Mouse (Mus musculus): Measurements from ENCODE around the gene Grik5. TPM values are rescaled to one million over a fixed set of nuclear protein-coding genes. Genes with fewer than 3 reads are reported as not detected.

The Grik5 gene
- polyA plus RNA-seq, 1 experiment = 9.7 TPM

DNA sequence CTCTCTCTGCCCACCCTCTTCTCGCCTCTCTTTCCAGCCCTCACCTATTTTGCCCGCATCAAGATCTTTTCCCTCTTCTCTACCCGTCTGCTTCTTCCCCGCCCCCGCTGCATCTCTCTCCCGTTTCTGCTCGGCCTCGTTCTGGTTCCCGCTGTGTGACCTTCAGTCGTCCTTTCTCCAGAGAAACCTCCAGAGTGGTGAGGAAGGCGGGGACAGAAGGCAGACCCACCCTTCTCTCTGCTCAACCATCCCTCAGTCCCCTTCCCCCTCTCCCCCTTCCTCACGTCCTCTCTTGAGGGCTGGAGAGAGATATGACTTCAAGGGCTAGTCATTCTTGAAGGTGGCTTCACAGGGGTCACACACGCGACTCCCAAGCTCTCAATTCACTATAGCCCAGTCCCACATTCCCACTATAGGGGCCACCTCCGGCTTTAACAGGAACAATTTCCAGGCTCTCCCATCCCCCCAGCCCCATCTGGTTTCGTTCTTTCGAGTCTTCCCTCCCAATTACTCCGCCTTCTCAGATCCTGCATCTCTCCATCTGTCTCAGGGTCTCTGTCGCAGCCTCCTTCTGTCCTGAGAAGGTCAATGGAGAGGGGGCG is 62.9 kb downstream of the Grik5 start:
- 22% methylated on average over 20 of the region's 20 CpGs for WGBS
- Histone ChIP-seq H3K4me1 (ENCODE audit: control insufficient read depth, insufficient read depth, low read length) (peaks cover 4% of the 10 kb centered on the region; the same call in 1 of the 2 replicates), H3K27ac (ENCODE audit: control insufficient read depth, insufficient read depth, low read depth, low read length, poor library complexity) (no peak overlapping the region), H3K4me3 (replicated peaks; ENCODE audit: control insufficient read depth, low read depth, low read length) (no peak overlapping the region)
- TF ChIP-seq CTCF (IDR thresholded peaks at IDR 0.05; ENCODE audit: control insufficient read depth, insufficient read depth, low read length) (no peak), POLR2A (IDR thresholded peaks at IDR 0.05; ENCODE audit: borderline replicate concordance, control insufficient read depth, low read depth, low read length) (no peak)

DNA sequence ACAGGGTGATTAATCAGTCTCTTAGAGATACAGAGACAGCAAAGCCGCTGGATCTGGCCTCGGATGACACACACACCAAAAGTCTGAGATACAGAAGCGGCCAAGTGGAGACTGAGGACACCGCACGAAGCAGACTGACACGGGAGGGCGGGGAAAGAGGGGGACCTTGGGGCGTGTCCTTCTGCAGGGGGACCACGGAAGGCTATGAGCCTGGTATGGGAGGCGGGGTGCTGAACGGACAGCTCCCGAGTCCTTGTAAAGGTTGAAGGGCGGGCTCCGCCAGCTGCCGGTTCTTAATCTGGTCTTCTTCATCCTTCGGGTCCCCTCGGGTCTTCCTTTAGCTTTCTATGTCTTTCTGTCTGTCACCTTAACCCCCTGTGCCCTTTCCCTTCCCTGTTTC is 63.5 kb downstream of the Grik5 start:
- peaks cover 4% of the 10 kb centered on the region; the same call in 1 of the 2 replicates for H3K4me1 ChIP-seq (ENCODE audit: control insufficient read depth, insufficient read depth, low read length)

DNA sequence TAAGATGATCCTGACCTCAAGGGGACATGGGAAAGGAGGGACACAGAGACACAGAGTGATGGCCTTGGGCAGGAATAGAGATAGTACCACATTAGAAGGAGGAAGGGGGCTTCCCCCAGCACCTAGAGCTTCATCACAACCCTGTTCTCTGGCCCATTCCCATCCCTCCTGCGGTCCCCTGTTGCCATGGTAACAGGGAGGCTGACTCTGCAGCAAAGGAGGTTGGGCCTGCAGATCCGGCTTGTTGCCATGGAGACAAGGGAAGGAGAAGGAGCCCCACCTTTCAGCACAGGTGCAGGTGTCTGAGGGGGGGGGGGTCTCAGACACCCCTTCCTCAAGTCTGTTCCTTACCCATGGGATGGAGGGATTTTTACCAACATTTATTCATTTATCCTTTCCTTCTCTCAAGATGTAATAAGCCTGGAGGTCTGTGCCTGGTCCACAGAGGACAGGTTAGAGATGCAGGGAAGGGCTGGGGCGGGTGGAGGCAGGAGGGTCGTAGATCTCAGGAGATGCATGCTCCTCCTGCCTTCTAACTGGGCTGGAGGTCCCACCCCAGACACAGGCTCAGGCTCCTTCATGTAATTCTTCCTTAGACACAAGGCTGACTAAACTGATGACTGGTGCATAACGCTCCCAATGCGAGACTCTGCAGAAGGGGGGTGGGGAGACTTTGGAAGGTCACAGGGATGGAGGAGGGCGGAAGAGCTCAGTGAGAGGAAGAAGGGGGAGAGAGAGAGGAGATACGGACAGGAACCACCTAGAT is 64.4 kb downstream of the Grik5 start:
- TF ChIP-seq POLR2A (IDR thresholded peaks at IDR 0.05; ENCODE audit: borderline replicate concordance, control insufficient read depth, low read depth, low read length) (no peak), CTCF (IDR thresholded peaks at IDR 0.05; ENCODE audit: control insufficient read depth, insufficient read depth, low read length) (no peak)
- 35% methylated on average over 8 of the region's 8 CpGs for WGBS
- peaks cover 4% of the 10 kb centered on the region; the same call in 1 of the 2 replicates for H3K4me1 ChIP-seq (ENCODE audit: control insufficient read depth, insufficient read depth, low read length)

More for the DNA sequence above, 63.5 kb downstream of the Grik5 start:
- WGBS = 2% methylated on average over 17 of the region's 17 CpGs
- Histone ChIP-seq H3K4me3 (replicated peaks; ENCODE audit: control insufficient read depth, low read depth, low read length) (no peak overlapping the region), H3K27ac (ENCODE audit: control insufficient read depth, insufficient read depth, low read depth, low read length, poor library complexity) (no peak overlapping the region)
- no peak for TF ChIP-seq CTCF (IDR thresholded peaks at IDR 0.05; ENCODE audit: control insufficient read depth, insufficient read depth, low read length)
- no peak for TF ChIP-seq POLR2A (IDR thresholded peaks at IDR 0.05; ENCODE audit: borderline replicate concordance, control insufficient read depth, low read depth, low read length)

DNA sequence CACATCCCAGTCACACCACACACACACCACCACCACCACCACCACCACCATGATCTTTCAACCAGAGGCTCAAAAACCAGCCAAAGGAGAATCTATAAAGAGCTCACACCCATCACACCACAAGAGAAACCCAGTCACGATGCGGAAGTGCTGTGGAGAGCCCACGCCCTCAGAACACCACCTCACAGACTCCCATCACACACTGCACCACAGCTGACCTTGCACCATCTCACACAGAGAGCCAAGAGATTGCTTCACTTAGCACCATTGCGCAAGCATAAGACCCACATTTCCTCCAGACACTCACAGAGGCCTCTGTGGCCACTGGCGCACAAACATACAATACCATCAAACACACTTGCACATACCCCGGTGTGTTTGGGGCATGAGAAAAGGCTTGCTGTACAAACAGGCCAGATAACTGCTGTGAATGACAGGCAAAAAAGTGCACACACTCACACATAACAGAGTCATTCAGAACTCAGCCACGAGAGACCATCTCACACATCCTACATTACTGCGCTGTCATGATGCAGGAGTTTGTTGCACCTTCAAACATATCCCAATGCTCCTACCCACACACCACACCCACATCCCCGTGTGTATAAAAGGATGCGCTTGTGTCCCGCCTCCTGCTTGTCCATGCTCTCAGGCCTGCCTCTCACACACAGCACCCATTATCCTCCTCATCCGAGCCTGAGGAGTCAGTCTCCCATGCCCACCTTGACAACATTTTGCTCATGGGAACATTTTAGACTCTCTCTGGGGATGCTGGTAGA is 65.4 kb downstream of the Grik5 start:
- WGBS = 39% methylated on average over 12 of the region's 12 CpGs
- no peak for TF ChIP-seq CTCF (IDR thresholded peaks at IDR 0.05; ENCODE audit: control insufficient read depth, insufficient read depth, low read length)
- no peak for TF ChIP-seq POLR2A (IDR thresholded peaks at IDR 0.05; ENCODE audit: borderline replicate concordance, control insufficient read depth, low read depth, low read length)
- H3K4me3 ChIP-seq (replicated peaks; ENCODE audit: control insufficient read depth, low read depth, low read length) = peak overlapping the region; percentile 37
- H3K27ac ChIP-seq (ENCODE audit: control insufficient read depth, insufficient read depth, low read depth, low read length, poor library complexity) = peak overlapping the region; percentile 86
- H3K4me1 ChIP-seq (ENCODE audit: control insufficient read depth, insufficient read depth, low read length) = peaks cover 4% of the 10 kb centered on the region; the same call in 1 of the 2 replicates

More for the DNA sequence above, 64.4 kb downstream of the Grik5 start:
- no peak overlapping the region for H3K27ac ChIP-seq (ENCODE audit: control insufficient read depth, insufficient read depth, low read depth, low read length, poor library complexity)
- H3K4me3 ChIP-seq (replicated peaks; ENCODE audit: control insufficient read depth, low read depth, low read length) = no peak overlapping the region

DNA sequence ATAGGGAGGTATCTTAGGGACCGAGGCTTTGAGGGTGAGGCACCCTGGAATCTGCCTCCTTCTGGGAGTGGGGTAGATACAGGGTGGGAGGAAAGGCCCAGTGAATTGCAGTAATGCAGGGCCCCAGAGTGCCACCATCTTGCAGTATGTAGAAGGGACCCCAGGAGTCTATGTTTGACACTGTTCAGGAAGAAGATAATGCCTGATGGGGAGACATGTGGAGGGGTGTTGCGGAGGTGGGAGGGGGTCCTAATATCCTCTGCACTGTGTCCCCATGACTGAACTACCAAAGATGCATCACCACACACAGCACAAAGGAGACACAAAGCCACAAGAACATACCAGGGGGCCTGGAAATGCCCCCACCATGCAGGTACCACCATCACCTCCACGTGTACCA is 66.0 kb downstream of the Grik5 start:
- TF ChIP-seq POLR2A (IDR thresholded peaks at IDR 0.05; ENCODE audit: borderline replicate concordance, control insufficient read depth, low read depth, low read length) (no peak), CTCF (IDR thresholded peaks at IDR 0.05; ENCODE audit: control insufficient read depth, insufficient read depth, low read length) (no peak)
- Histone ChIP-seq H3K27ac (ENCODE audit: control insufficient read depth, insufficient read depth, low read depth, low read length, poor library complexity) (peak overlapping the region; percentile 86), H3K4me3 (replicated peaks; ENCODE audit: control insufficient read depth, low read depth, low read length) (peak overlapping the region; percentile 37), H3K4me1 (ENCODE audit: control insufficient read depth, insufficient read depth, low read length) (peaks cover 4% of the 10 kb centered on the region; the same call in 1 of the 2 replicates)
- 43% methylated on average over 3 of the region's 3 CpGs for WGBS

DNA sequence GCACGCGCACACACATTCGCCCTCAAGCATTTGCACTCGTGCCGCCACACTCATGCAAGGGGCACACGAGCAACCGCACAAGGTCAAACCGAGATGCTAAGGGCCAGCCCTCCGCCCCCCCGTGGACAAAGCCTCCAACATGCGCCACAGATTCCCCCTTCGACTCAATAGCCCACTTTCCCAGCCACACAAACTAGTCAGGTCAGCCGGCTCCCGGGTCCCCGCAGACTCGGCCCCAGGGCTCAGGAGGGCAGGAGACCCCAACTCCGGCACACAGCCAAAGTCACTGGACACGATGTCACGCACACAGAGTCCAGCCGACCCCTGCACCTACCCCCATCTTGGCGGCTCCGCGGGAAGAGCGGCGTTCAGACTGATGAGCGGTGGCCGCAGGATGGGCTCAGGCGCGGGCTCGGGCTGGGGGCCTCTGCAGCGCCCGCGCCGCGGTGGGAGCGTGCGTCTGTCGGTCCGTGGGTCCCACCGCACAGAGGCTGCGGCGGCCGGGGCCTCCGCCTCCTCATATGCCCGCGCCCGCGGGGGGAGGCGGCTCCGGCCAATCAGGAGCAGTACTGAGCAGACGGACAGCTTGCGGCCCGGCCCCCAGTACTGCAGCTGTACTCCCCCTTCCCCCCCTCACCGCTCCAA is 66.6 kb downstream of the Grik5 start, which contains the start of gene Atp1a3:
Gene Atp1a3, minus strand, starts transcription at position 538 of the 645 bp plus-strand sequence.
- Histone ChIP-seq H3K4me1 (ENCODE audit: control insufficient read depth, insufficient read depth, low read length) (peaks cover 4% of the 10 kb centered on the region; the same call in 1 of the 2 replicates), H3K27ac (ENCODE audit: control insufficient read depth, insufficient read depth, low read depth, low read length, poor library complexity) (peak within 1 kb of the TSS; percentile 86), H3K4me3 (replicated peaks; ENCODE audit: control insufficient read depth, low read depth, low read length) (peak within 1 kb of the TSS; percentile 78)
- no peak for TF ChIP-seq POLR2A (IDR thresholded peaks at IDR 0.05; ENCODE audit: borderline replicate concordance, control insufficient read depth, low read depth, low read length)
- TF ChIP-seq CTCF (IDR thresholded peaks at IDR 0.05; ENCODE audit: control insufficient read depth, insufficient read depth, low read length) = no peak
- WGBS = 2% methylated on average over 54 of the region's 54 CpGs

DNA sequence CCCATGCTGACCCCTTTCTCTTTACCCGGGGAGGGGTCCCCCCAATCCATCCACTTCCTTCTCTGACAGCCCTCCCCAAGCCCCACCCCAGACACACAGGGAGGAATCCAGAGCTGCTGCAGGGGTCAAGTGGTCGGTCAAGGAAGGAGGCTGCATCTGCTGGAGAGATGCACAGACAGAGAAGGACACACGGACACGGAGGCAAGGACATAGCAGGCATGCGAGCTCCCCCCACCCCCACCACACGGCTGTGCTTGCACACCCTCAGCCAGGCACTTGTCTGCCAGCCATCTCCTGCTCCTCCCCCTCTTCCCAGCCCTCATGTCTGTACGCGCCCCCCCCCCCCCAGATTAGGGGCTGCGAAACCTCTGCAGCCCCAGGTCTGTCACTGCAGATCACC is 67.3 kb downstream of the Grik5 start:
- Histone ChIP-seq H3K4me3 (replicated peaks; ENCODE audit: control insufficient read depth, low read depth, low read length) (peak overlapping the region; percentile 78), H3K27ac (ENCODE audit: control insufficient read depth, insufficient read depth, low read depth, low read length, poor library complexity) (no peak overlapping the region), H3K4me1 (ENCODE audit: control insufficient read depth, insufficient read depth, low read length) (peaks cover 4% of the 10 kb centered on the region)
- no peak for TF ChIP-seq POLR2A (IDR thresholded peaks at IDR 0.05; ENCODE audit: borderline replicate concordance, control insufficient read depth, low read depth, low read length)
- no peak for TF ChIP-seq CTCF (IDR thresholded peaks at IDR 0.05; ENCODE audit: control insufficient read depth, insufficient read depth, low read length)
- 30% methylated on average over 8 of the region's 9 CpGs for WGBS
